ENCODE assay signal across 29 mouse cellular contexts in the genomic region with DNA sequence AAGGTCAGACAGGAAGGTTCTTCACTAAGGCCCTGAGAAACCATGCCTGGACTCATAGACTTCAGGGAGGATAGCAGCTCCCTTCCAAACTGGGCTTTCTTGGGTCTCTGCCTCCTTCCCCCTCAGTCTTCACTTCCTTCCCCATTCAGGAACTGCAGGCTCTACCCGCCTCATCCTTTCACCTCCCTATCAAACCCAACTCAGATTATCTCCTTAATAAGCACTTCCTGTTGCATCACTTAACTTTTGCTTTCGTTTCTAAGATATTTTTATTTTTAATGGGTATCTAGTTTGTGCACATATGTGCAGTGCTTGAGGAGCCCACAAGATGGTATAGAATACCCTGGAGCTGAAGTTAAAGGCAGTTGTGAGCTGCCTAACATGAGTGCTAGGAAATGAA. TPM values are rescaled to one million over a fixed set of nuclear protein-coding genes. Genes with fewer than 3 reads are reported as not detected.
A peak's percentile ranks its signal among the peaks of the same experiment; 100 is the strongest.
DNase-seq lines count a peak whose midpoint lies in the region; ATAC-seq and TF ChIP-seq lines count a peak whose summit lies in the region.
"Had no signal": no experiment of that assay in that cellular context is flagged by ENCODE, and none has a peak within 500 bp of the region (broad histone marks: within the 10 kb centered on the region; RNA-seq: fewer than 3 reads in every experiment).

No protein-coding gene starts in this region.

- 53% methylated on average over 2 of the region's 2 CpGs for WGBS in liver, adult 2 months
- 78% methylated on average over 2 of the region's 2 CpGs for WGBS in midbrain, embryonic 11.5 days

- H3K4me2 ChIP-seq in midbrain, embryonic 11.5 days = no peak overlapping the region
- H3K4me2 ChIP-seq: forebrain, embryonic 13.5 days; hindbrain, embryonic 13.5 days; liver, embryonic 15.5 days; neural tube, embryonic 12.5 days; stomach, embryonic 15.5 days had no signal

- no peak overlapping the region for H3K27ac ChIP-seq in liver, adult 2 months (replicated peaks; ENCODE audit: insufficient read depth, low read depth, low read length)
- no peak overlapping the region for H3K27ac ChIP-seq in midbrain, embryonic 11.5 days (ENCODE audit: low read depth, low read length)
- H3K27ac ChIP-seq: forebrain, embryonic 13.5 days; hindbrain, embryonic 13.5 days; liver, embryonic 15.5 days; neural tube, embryonic 12.5 days; stomach, embryonic 15.5 days had no signal

- ATAC-seq in activated CD4-positive, CD25-positive, alpha-beta regulatory T cell, adult 4 months = peak; percentile 87
- ATAC-seq in megakaryocyte, adult 5-6 weeks (ENCODE audit: poor library complexity, severe bottlenecking) = peak; percentile 83
- no peak for ATAC-seq in midbrain, embryonic 11.5 days (ENCODE audit: low FRiP score)
- ATAC-seq: forebrain, embryonic 13.5 days had no signal

- H3K9me3 ChIP-seq in midbrain, embryonic 11.5 days (ENCODE audit: control insufficient read depth, low read length) = no peaks in the 10 kb centered on the region
- H3K9me3 ChIP-seq: forebrain, embryonic 13.5 days; hindbrain, embryonic 13.5 days; liver, embryonic 15.5 days; neural tube, embryonic 12.5 days; stomach, embryonic 15.5 days had no signal

- intact Hi-C loops in left cerebral cortex, postnatal 14 days (cut with DNase I) = no loop called here
- intact Hi-C loops in left cerebral cortex, postnatal 4 days (cut with DNase I) = no loop called here

- H3K4me1 ChIP-seq in liver, adult 2 months (ENCODE audit: control insufficient read depth, insufficient read depth, low read length) = peaks cover 2% of the 10 kb centered on the region; the same call in 1 of the 2 replicates
- H3K4me1 ChIP-seq in midbrain, embryonic 11.5 days (ENCODE audit: control insufficient read depth, insufficient read depth, low read length) = no peaks in the 10 kb centered on the region
- H3K4me1 ChIP-seq: forebrain, embryonic 13.5 days; hindbrain, embryonic 13.5 days; liver, embryonic 15.5 days; neural tube, embryonic 12.5 days; stomach, embryonic 15.5 days had no signal

- H3K9ac ChIP-seq in liver, adult 2 months (ENCODE audit: low read depth, low read length) = no peak overlapping the region
- H3K9ac ChIP-seq in midbrain, embryonic 11.5 days (ENCODE audit: low read length) = no peak overlapping the region
- H3K9ac ChIP-seq: forebrain, embryonic 13.5 days; hindbrain, embryonic 13.5 days; liver, embryonic 15.5 days; neural tube, embryonic 12.5 days; stomach, embryonic 15.5 days had no signal

- H3K79me2 ChIP-seq in liver, adult 2 months (ENCODE audit: control insufficient read depth, insufficient read depth, low read length) = no peaks in the 10 kb centered on the region

- H3K4me3 ChIP-seq in liver, adult 2 months (ENCODE audit: insufficient read depth, low read depth, low read length) = no peak overlapping the region
- H3K4me3 ChIP-seq in midbrain, embryonic 11.5 days (ENCODE audit: low read depth, low read length) = no peak overlapping the region
- H3K4me3 ChIP-seq: forebrain, embryonic 13.5 days; hindbrain, embryonic 13.5 days; liver, embryonic 15.5 days; neural tube, embryonic 12.5 days; stomach, embryonic 15.5 days had no signal

- H3K36me3 ChIP-seq in liver, adult 2 months (ENCODE audit: control insufficient read depth, insufficient read depth, low read length) = no peaks in the 10 kb centered on the region
- H3K36me3 ChIP-seq in midbrain, embryonic 11.5 days (ENCODE audit: control insufficient read depth, insufficient read depth, low read length) = no peaks in the 10 kb centered on the region
- H3K36me3 ChIP-seq: hindbrain, embryonic 13.5 days; liver, embryonic 15.5 days; neural tube, embryonic 12.5 days; stomach, embryonic 15.5 days had no signal

- no peak for TF ChIP-seq POLR2A in liver, adult 2 months (IDR thresholded peaks at IDR 0.05; ENCODE audit: extremely low read depth, insufficient read depth, low read length)

- no peaks in the 10 kb centered on the region for H3K27me3 ChIP-seq in liver, adult 2 months (ENCODE audit: control insufficient read depth, insufficient read depth, low read length)
- no peaks in the 10 kb centered on the region for H3K27me3 ChIP-seq in midbrain, embryonic 11.5 days (ENCODE audit: control insufficient read depth, insufficient read depth, low read length)
- H3K27me3 ChIP-seq: forebrain, embryonic 13.5 days; hindbrain, embryonic 13.5 days; liver, embryonic 15.5 days; neural tube, embryonic 12.5 days; stomach, embryonic 15.5 days had no signal

- DNase-seq in liver, adult 2 months (ENCODE audit: extremely low read depth, low read depth, low spot score) = peak; percentile 19
- DNase-seq in liver = no peak
- no peak for DNase-seq in left cerebral cortex, postnatal 14 days (ENCODE audit: low spot score in 2 of 2)
- no peak for DNase-seq in cerebellum, postnatal 10 days
- DNase-seq in midbrain, embryonic 11.5 days (ENCODE audit: low spot score, missing footprints) = no peak
- no peak for DNase-seq in left cerebral cortex, postnatal 4 days
- DNase-seq: adrenal gland, adult 8-10 months; cerebellum, adult 18-20 months; cerebellum, postnatal 25 days; gastrocnemius, postnatal 36 days; kidney, postnatal 36 days; midbrain, embryonic 14.5 days; right cerebral cortex, postnatal 25 days; thymus, adult 18-20 months had no signal

- no peak for TF ChIP-seq CTCF in liver, adult 2 months (IDR thresholded peaks at IDR 0.05; ENCODE audit: low read depth, low read length)

RNA-seq across cellular contexts. Expression of gene Mx1, which starts 15.9 kb away (rescaled TPM):
- total RNA-seq in liver, adult 2 months (2014; rRNA removed) = 1.7 and 2.3 TPM in 2 replicates
- 0.39 and 1.4 TPM in 2 replicates for polyA plus RNA-seq in liver, adult 2 months (2012; rRNA removed)
- 1 to 10 TPM; 8.3 to 8.7 TPM for polyA plus RNA-seq in activated CD4-positive, CD25-positive, alpha-beta regulatory T cell, adult 4 months (2017; shearing (Covaris generic))
- total RNA-seq in megakaryocyte, adult 5-6 weeks (2015) = 36.6 and 48.0 TPM in 2 replicates
- 126 and 145 TPM in 2 replicates for total RNA-seq in megakaryocyte, adult 5-6 weeks (2017)
- 1 to 10 TPM; 2.0 to 2.9 TPM for total RNA-seq in left cerebral cortex, postnatal 14 days (2021)
- 0.04 TPM in 1 of 2 replicates, not detected in the other for polyA plus RNA-seq in midbrain, embryonic 11.5 days (2014; fragmentation: Nextera tagmentation; extraction: Ambion mirVana)
- 1 to 10 TPM in 1 of 2 experiments, under 1 TPM in 1; 0.38 to 2.2 TPM for total RNA-seq in left cerebral cortex, postnatal 4 days (2021)
- polyA plus RNA-seq: forebrain, embryonic 13.5 days; hindbrain, embryonic 13.5 days; kidney, embryonic 14.5 days had no signal

RNA-seq across cellular contexts. Expression of gene Fam3b, which starts 36.0 kb away (rescaled TPM):
- 0.65 TPM in 1 of 2 replicates, not detected in the other for total RNA-seq in liver, adult 2 months (2014; rRNA removed)
- polyA plus RNA-seq in liver, adult 2 months (2012; rRNA removed) = 0.25 TPM in 1 of 2 replicates, not detected in the other
- polyA plus RNA-seq in activated CD4-positive, CD25-positive, alpha-beta regulatory T cell, adult 4 months (2017; shearing (Covaris generic)) = 1 to 10 TPM; 1.4 to 1.9 TPM
- 0.20 and 0.48 TPM in 2 replicates for total RNA-seq in megakaryocyte, adult 5-6 weeks (2015)
- total RNA-seq in megakaryocyte, adult 5-6 weeks (2017) = 1.1 TPM in 1 of 2 replicates, not detected in the other
- not detected for total RNA-seq in left cerebral cortex, postnatal 14 days (2021)
- not detected in 2 replicates for polyA plus RNA-seq in midbrain, embryonic 11.5 days (2014; fragmentation: Nextera tagmentation; extraction: Ambion mirVana)
- not detected for total RNA-seq in left cerebral cortex, postnatal 4 days (2021)
- total RNA-seq: adrenal gland, adult 8-10 months; gastrocnemius, adult 18-20 months; gastrocnemius, postnatal 36 days; heart, adult 8-10 months; heart, postnatal 25 days; left cerebral cortex, postnatal 25 days had no signal
- polyA plus RNA-seq: forebrain, embryonic 13.5 days; heart, embryonic 14.5 days; hindbrain, embryonic 13.5 days; kidney, embryonic 14.5 days; limb, embryonic 14.5 days; liver, embryonic 15.5 days; lung, embryonic 16.5 days; midbrain, embryonic 14.5 days; neural tube, embryonic 12.5 days had no signal

Comparison
In these comparisons a context has a peak if more than half of its experiments do, and no peak if none do; other contexts are left out.
1. RNA of gene Mx1, which starts 15.9 kb away (total RNA-seq): 36.6 to 145 TPM in megakaryocyte, adult 5-6 weeks; 2.0 to 2.9 TPM in left cerebral cortex, postnatal 14 days, 1.7 to 2.3 TPM in liver, adult 2 months and 0.38 to 2.2 TPM in left cerebral cortex, postnatal 4 days; every median in the first group is over 4 times any median in the second.